Mouse (Mus musculus): Measurements from ENCODE around the gene Rnh1.

DNA sequence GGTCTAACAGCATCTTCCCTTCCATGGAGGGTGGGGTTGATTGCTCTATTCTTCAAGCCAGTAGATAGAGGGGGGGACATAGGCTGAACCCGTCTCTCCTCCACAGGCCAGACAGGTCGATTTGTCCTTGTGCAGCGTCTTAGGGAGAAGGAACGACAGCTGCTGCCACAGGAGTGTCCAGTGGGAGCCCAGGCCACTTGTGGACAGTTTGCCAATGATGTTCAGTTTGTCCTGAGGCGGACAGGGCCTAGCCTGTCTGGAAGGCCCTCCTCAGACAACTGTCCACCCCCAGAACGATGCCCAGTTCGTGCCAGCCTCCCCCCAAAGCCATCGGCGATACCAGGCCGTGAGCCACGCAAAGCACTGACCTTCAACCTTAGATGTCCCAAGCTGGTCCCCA, 44.2 kb upstream of the Rnh1 start:
- TF ChIP-seq GATA1 (IDR thresholded peaks at IDR 0.05; ENCODE audit: borderline replicate concordance, low read length): no peak
- no peak for TF ChIP-seq FLI1 (IDR thresholded peaks at IDR 0.05; ENCODE audit: low read length)

All from megakaryocyte, embryonic 14.5 days (primary cell).